Mouse (Mus musculus): ENCODE data around the gene Ap3d1.

The Ap3d1 gene

GRCm38 (mm10) chr10:80665459-80665858, 76.6 kb downstream of the Ap3d1 start:
- DNase-seq, result no peak

GRCm38 (mm10) chr10:80665016-80665380, 77.1 kb downstream of the Ap3d1 start:
- no peak for DNase-seq

GRCm38 (mm10) chr10:80664197-80665015, 77.7 kb downstream of the Ap3d1 start:
- no peak for DNase-seq

- DNase-seq, result no peak
These were observed 78.4 kb downstream of the Ap3d1 start for GRCm38 (mm10) chr10:80663485-80664196.

- peak; percentile 58 to 71 for DNase-seq
These were observed 80.9 kb downstream of the Ap3d1 start for GRCm38 (mm10) chr10:80661149-80661548.

- peak in 1 of 2 experiments; percentile 58 for DNase-seq
These were observed 82.9 kb downstream of the Ap3d1 start for GRCm38 (mm10) chr10:80659213-80659612.

GRCm38 (mm10) chr10:80658841-80659202, 83.2 kb downstream of the Ap3d1 start:
- DNase-seq, result peak in 1 of 2 experiments; percentile 52

GRCm38 (mm10) chr10:80658194-80658840, 83.7 kb downstream of the Ap3d1 start:
- no peak for DNase-seq
